Mouse (Mus musculus): ENCODE data around the gene 1600015I10Rik.

1600015I10Rik gene

DNA sequence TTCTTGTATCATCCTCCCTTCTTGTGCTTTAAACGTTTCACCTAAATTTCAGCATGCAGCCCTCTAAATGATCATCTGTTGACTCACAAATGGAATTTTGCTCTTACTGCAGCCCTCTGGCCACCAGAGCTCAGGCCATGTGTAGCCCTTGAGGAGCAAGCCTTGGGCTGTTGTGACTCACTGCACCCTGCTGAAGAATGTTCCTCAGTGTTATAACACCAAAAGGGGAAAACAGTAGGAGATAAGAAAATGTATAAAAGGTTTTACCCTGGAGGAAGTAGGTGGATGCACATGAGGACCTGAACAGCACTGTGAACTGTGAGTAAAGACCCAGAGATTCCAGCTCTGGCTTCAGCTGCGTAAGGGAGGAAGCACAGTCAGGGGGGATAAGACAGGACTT, 45.0 kb downstream of the 1600015I10Rik start, which contains the start of gene Doxl2:
Gene Doxl2, plus strand, starts transcription at position 301 of the 400 bp plus-strand sequence.
- DNase-seq = no peak

DNA sequence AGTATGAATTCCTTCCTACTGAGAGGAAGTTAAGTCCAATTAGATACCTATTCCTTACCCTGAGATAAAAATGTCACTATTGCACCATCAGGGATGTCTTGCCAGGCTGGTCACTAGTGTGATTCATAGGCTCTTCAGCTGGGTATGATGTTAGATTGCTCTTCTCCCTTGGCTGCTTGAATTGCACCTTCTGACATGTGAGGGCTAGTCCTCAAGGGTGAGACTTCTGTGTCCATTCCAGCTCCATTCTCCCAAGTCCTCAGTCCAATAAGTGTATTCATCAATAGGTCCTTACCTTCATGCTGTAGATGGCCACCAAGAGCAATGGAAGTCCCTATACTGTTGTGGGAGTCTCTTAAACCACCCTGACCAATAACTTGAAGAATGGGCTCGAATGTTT, 49.9 kb downstream of the 1600015I10Rik start:
- DNase-seq = no peak

DNA sequence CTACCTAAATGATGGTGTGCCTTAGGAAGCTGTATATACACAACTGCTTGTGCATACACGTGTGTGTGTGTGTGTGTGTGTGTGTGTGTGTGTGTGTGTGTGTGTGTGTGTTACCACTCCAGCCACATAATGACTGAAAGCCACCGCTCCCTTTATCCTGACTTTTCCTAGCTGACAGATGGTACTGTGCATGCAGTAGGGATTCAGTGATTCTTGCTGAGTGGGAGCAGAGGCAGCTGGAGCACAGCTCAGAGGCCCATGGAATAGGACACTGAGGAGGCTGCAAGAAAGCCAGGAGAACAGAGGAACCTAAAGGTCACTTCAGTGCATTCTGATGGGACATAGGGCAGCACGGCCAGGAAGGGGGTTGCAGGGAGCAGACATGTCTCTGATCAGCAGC, 52.6 kb downstream of the 1600015I10Rik start:
- no peak for DNase-seq

All from cerebellum, adult 8-10 months (tissue).